Mouse (Mus musculus) skeletal muscle tissue, adult 2 months (tissue): Measurements from ENCODE around the gene Smim1.

Source experiments
- DNase-seq: peaks from one replicate; pipeline ENCODE4 v3.0.0-alpha.2; 2012; ENCODE audit warnings: low read depth, low spot score

Smim1 gene

DNA sequence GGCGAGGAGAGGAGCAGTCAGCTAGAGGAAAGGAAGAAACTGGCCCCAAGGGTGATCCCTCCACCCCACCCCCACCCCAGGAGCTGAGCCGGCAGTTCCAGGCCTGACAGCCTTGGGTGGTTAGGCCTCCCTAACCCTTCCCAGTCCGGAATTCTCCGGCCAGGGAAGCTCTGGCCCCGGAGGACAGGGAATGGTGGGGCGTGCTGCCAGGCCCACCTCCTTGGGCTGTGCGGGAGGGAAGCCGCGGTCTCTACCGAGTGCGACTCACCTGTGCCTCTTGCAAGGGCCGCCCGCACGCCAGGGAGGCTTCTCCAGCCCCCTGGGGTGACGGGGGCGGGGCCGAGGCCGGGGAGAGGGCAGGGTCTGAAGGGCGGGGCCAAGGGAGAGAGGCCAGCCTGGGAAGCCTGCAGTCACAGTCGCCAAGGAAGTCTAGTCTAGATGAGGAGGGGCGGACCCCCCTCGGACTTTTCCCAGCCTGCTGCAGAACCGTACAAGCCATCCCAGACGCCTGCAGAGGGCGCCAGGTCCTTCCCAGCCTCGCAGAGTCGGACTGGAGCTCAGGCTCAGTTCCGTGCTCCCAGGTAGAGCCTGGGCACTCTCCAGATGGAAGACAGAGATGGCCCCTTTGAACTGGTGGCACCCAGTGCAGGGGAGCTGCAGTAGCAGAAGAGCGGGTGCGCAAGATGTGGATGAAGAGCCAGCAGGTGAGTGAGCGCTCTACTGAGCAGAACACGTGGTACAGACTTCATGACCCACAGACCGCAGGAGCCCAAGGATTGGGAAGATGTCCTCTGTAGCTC, at the start of gene Smim1:
Gene Smim1 (minus strand): TSS at position 590 of the 800 bp plus-strand sequence.
- peak; percentile 49 for DNase-seq

DNA sequence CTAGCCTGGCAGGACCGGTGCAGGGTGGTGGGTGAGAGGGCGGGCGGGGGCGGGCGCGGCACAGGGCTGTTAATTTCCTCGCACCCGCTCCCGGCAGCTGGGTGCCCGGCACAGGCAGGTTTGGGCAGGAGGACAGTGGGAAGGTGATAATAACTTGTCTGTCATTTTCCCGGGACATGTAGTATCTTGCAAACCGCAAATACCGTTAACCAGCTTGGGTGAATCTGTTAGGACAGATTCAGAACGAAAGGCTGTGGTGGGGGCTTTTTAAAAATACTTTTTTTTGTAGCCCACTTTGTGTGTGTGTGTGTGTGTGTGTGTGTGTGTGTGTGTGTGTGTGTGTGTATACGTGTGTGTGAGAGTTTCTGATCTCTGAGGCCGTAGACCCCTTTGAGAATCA, 45.9 kb upstream of the Smim1 start:
- DNase-seq: no peak

DNA sequence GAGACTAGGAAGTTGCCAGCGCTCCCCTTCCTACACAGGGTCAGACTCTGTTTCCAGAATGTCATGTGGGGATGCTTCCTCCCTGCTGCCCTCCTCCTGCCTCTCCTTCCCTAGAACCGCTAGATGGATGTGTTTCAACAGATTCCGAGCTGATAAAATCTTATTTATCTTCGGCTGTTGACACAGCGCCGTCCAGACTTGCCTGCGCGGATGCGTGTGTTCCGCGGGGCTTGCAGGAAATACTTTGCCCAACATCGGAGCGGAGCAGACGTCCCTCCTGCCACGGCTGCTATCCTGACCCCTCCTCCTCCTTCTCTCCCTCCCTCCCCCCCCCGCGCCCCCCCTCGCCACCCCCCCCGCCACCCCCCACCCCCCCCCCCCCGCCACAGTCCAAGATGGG, 45.5 kb upstream of the Smim1 start:
- DNase-seq: no peak

DNA sequence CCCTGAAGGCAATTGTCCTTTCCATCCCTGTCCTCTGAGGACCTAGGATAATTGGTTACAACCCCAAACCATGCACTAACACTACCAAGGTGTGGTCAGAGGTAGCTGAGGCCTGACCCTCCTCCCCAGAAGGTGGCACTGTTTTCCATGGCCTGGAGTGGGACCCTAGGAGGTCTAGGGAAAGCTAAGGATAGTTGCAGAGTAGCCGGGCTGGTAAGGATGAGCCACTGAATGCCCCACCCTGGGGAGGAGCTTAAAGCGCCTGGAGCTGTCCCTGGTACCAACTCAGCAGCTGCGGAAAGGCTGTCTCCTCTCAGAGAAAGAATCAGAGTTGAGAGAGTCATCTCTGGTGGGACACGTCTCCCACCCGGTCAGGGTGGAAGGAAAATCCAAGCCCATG, 44.9 kb upstream of the Smim1 start:
- no peak for DNase-seq

DNA sequence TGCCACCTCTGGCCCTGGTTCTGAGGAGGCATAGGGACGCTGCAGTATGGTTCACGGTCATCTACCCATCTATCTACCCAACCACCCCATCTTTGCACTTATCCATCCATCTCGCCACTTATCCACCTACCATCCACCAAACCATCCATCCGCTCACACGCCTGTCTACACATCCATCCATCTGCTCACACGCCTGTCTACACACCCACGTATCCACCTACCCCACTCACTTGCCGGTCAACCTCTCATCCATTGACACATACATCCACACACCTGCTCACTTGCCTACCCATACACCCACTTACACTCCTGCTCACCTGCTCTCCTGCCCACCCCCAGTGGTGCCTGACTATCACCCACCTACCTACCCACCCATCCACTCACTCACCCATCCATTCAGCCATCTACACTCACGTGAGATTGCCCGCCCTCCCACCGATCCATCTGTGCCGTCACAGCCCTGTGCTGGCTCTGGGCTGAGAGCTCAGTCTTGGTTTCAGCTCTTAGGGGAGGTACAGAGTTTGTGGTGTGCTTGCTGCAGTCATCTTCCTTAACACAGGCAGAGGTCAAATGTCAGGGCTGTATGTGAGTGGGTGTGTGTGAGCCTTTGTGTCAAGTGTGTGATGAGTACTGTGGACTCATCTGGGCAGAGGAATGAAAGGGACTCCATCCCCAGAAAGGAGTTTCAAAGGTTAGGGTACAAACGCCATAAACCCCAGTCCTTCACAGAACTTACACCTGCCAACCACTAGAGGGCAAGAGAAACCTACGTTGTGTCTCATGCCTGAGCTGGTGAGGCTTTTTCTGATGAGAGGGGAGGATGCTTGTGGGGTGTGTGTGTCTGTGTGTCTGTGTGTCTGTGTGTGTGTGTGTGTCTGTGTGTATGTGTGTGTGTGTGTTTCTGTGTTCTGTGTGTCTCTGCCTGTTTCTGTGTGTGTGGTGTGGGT, 39.1 kb upstream of the Smim1 start:
- DNase-seq: no peak

DNA sequence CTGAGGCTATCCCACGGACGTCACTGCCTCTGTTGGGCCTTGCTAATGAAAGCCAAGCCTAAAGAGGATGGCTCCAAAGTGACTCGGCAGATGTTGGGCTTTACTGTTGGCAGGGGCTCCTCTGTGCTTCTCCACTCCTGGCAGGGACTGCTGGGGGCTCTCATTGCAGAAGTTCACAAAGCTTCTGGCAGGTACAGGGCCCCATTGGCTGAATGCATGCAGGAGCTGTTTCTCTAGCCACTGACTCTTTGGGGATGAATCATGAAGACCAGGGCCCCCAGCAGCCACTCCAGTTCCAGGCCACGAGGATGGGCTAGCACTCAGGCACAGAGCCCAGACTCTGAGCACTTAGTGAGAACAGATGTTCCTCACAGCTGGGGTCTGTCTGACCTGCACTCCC, 31.7 kb upstream of the Smim1 start:
- DNase-seq: no peak

DNA sequence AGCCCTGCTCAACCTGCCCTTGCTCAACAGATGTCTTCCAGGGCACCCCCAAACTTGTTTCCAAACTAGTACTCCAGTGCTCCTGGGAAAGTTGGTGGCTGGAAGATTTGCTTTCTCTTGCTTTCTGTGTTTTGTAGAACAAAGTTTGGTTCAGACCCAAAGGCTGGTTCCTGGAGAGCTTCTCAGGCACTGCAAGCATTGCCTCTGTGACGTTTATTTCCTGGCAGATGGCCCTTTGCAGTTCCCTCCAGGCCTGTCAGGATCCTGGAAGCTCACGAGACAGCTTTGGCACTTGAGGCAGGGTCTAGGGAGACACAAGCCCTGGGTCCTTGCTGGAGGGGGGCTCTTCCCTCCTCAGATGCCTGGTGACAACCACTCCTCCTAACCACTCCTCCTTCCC, 30.6 kb upstream of the Smim1 start:
- no peak for DNase-seq

DNA sequence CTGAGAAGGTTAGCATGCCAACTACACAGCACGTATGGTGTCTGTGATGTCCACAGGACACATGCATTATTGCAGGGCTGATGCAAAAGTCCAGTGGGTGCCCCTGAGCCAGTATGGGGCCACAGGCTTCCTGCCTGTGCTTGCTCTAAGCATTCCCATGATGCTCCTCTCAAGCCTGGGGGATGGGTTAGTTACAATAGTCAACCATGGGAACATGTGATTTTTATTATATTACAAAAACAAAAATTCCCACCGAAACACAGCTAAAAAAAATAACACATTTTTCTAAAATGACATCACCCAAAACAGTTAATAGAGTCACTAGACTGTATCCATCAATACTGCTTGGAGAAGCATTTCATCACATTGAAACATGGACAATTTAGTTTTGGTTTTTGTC, 30.0 kb upstream of the Smim1 start:
- no peak for DNase-seq

DNA sequence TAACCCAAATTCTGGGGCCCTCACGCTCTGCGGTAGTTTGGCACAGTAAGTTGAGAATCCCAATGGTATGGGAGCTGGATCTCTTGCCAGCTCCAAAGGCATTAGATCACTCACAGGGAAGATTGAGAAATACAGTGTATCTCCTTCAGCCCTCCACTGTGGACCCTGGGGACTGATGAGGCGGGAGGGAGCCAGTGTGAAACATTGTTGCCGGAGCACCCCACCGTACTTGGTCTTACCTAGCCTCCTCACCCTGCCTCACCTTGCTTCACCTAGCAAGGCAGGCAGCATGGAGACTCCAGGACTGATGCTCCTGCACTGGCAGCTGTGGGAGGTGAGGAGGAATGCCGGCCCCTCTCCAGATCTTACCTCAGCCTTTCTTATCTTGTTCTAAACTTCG, 29.5 kb upstream of the Smim1 start:
- peak; percentile 22 for DNase-seq

DNA sequence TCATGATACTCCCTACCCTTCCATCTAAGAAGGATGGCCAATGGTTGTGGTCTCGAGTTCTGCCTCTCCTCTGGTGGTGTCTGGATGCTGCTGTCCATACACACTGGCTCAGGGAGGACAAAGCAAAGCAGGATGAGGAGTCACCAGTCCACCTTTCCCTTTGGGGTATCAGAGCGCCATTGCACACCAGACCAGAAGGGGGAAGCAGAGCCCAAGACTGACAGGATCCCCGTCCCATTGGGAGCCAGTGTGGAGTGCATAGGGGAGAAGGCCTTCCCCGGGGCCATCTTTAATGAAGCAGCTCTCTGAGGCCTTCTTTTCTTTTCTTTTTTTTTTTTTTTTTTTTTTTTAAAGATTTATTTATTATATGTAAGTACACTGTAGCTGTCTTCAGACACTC, 27.0 kb upstream of the Smim1 start:
- DNase-seq: no peak

DNA sequence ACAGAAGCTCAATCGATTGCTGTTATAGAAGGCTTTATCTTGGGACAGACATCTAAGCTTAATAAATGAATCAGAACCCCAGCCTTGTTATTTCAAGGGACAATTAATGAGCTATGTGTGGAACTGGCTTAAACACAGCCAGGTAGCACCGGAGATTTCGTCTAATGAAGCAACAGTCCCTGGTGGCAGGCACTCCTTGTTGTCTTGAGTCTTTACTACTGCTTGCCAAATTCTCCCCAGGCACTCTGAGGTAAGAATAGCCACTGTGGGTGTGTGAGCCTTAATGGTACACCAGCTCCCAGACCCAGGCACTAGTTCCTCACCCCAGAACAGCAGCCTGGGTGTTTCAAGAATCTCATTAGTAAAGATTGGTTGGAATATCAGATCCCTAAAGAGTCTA, 25.4 kb upstream of the Smim1 start:
- DNase-seq: no peak

DNA sequence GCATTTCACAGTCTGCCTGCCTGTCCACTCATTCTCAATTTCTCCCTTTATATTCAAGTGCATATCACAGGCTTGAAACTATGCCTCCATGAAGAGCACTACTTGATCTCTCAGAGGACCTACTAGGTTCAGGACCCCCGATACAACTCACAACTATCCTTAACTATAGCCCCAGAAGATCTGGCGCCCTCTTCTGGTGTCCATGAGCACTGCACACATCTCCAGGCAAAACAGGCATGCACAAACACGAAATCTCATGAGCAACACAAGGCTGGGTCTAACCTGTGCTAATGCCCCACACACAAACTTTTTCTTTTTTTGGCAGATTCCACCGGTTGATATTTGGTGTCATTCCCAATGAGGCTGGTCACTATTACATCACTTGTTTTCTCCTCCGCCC, 19.8 kb upstream of the Smim1 start:
- DNase-seq: no peak

DNA sequence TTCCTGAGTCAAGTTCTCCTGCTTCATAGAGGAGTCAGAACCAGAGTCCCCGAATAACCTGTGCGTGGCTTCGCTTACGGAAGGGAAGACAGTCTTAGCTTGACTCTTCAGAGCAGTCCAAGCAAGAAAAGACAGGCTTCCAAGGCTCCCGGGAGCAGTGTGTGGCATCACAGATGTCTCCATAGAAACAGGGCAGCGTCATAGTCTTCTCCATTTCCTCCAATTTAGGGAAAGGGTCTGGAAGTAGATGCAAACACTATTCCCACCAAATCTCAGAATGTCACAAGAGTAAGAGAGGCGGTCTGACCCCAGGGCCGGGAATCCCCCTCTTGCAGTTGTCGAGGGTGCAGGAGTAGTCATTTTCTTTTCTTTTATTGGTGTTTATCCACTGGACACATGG, 16.5 kb upstream of the Smim1 start, which contains the start of gene Ccdc27:
Gene Ccdc27 (minus strand): TSS at position 101 of the 400 bp plus-strand sequence.
- no peak for DNase-seq

DNA sequence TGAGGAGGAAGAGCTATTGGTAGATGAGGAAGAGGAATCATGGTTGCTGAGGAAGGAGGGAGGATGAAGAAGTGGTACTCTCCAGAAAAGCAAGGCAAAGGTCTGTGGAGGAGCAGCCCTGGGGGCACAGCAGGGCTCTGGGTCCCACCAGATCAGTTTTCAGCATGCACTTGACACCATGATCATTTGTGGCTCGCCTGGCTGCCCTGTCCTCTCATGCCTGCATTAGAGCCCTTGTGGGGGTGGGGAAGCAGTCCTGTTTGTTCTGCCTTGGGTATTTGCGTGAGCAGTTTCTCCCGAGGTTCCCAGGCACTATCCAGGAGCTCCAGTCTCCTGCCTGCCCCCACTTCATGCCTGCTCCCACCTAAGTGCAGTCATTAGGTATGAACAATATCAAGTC, 11.1 kb upstream of the Smim1 start:
- no peak for DNase-seq

DNA sequence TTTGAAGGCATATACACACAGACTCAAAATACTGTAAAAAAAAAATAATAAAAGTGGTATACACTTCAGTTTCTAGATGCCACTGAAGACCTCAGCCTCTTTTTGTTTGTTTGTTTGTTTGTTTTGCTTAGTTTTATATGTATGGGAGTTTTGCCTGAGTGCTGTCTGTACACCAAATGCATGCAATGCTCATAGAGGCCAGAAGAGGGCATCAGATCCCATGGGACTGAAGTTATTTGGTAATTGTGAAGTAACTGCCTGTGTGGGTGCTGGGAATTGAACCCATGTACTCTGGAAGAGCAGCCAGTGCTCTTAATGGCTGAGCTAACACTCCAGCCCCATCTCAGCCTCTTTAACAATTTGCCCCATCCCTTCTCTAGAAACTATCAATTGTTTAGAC, 2.6 kb upstream of the Smim1 start:
- DNase-seq: no peak

DNA sequence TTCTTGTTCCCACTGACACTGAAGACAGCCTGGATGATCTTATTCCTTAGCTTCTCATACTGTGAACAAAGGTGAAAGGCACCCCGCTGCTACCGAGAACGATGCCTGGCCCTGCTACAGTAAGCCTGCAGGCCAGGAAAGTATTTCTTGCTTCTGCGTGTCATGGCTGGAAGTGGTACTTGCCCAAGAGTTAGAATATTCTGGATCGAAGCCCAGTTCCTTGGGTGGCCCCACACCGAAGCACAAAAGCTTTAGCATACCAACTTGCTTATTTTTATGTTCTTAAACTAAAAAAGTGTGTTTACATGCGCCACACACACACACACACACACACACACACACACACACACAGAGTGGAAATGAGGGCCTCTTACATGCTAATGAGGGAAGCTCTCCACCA, 2.0 kb upstream of the Smim1 start:
- DNase-seq: no peak

DNA sequence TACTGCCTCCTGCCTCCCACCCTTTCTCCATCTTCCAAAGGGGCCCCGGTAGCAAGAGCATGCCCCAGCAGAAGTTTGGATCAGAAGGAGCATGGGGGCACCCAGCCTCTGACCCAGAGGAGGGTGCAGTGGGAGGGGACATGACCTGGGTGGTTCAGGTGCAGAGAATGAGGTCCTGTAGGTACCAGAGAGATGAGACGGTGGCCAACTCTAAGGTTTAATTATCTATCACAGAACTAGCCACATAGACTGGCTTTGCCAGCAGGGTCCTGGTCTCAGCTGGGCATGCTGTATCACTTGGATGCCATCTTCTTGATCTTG, 371 bp upstream of the Smim1 start:
- DNase-seq: no peak

DNA sequence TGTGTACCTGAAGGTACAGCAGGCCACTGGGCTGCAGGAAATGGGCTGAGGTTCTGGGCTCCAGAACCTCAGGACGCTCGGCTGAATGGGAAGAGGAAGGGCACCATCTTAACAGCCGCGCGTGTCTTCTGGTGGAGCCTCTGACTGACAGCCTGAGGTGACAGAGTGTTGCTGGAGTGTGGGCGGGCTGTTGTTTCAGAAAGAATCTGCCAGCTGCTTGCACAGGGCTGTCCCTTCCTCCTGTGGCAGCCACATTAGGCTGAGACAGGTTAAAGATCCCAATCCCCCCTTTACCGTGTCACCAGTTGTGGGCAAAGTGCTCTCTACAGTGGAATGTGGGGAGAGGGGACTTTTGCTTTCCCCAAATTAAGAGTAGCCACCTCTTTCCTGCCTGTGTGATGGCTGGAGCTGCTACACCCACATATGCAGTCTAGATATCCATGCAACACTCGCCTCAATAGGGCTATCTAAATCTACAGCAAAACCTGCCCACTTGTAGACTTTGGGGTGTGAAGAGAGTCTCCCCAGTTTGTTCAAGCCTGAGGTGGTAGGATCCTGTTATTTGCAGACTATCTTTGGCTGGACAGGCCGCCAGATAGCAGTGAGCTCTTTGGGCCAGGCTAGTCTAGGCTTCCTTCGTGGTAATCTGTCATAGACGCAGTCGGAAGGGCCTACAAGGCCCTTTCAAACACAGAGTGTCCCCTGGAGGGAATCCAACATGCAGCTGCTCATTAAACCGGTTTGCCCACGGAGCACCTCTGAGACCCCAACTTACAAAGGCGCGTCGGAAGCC, 1.1 kb downstream of the Smim1 start:
- no peak for DNase-seq

DNA sequence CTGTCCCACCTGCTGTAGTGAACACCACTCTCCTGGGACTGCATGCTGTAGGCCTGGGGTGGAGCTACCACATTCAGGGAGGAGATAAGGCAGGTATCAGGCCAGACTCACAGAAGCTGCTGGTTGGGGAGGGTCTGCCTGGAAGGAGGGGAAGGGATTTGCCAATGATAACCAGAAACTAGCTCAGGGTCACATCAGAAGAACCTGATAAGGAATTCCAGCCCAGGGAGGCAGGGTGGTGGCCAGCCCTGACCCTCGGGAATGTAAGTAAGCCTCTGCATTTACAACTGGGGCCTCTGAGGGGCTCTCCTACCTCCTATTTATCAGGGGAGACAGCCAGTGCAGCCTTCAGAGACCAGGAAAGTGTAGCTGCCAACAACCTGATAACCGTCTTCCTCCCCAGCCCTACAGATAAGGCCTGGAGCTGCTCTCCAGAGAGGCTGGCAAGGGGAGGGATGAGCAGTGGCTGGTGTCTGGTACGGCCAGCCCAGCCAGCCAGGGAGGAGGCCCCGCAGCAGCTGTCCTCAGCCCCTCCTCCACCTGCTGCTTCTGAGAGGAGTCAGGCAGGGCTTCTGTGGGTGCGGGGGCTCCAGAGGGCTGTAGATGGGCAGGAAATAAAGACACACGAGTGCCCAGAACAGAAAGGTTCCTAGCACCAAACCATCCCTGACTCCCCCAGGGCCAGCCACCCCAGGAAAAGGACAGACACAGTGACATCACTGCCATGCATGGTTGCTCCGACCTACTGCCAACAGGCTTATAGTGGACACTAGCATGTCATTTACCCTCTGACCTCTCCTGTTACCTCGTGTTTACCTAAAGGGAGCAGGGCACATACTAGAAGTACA, 2.1 kb downstream of the Smim1 start:
- DNase-seq: no peak

DNA sequence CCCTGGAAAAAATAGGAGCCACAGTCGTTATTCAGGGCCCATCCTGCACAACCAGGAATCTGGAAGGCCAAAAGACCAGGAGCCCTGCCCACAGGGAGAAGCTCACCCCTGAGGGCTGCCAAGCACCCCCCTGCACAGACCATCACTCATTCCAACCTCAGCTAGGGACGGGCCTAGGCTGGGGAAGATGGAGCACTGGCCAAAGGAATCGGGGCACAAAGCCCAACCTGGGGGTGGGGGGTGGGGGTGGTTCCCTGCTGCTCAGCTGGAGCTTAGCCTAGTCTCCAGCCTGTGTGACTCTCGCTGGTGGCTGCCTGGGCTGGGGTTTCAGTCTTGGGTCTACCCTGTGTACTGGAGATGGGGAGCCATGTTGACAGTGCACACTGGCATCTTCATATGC, 3.2 kb downstream of the Smim1 start:
- no peak for DNase-seq

DNA sequence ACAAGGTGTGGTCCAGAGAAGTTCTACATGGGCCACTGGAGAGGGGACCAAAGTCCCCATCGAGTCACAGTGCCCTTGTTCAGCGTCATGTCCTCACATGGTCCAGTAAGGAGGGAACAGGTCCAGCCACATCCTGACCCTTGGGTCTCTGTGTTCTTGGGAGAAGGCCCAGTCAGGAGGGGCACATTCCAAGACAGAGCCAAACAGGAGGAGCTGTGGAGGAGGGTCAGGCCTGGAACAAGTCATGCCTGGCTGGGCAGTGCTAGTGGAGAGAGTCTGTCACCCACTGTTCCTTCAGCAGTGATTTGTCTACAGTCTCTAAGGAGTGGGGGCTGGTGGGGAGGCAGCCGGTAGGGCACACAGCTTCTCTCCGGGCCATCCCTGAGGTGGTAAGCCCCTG, 3.6 kb downstream of the Smim1 start:
- DNase-seq: peak; percentile 70
